Mouse (Mus musculus): ENCODE measurements at regions not wholly inside any gene's neighbourhood (a gene's known extent, or its start where the extent isn't known, plus 50 kb on each side); places are given as distances from the start of the nearest gene placed in this dataset.

GRCm38 (mm10) chr4:87294538-87294937 lies 64.3 kb upstream of the Slc24a2 start:
- TF ChIP-seq CTCF (IDR thresholded peaks at IDR 0.05; ENCODE audit: low read depth) (no peak), EP300 (IDR thresholded peaks at IDR 0.05; ENCODE audit: low read depth) (no peak)

Measured in liver, embryonic 14.5 days (tissue).